Mouse (Mus musculus) heart, embryonic 12.5 days (tissue): ENCODE measurements at regions not wholly inside any gene's neighbourhood (a gene's known extent, or its start where the extent isn't known, plus 50 kb on each side); places are given as distances from the start of the nearest gene placed in this dataset.

Source experiments
- ATAC-seq: fragments of 200-750 bp; cut with Nextera tagmentation; 2 replicates; pipeline ENCODE4 v1.8.0; 2017; ENCODE audit warnings: moderate TSS enrichment, moderate library complexity; ENCODE audit not compliant: insufficient number of reproducible peaks, low FRiP score
- H3K27ac ChIP-seq: fragments of 300-500 bp; sonication (generic); 2 replicates; pipeline ENCODE4 v1.5.1; 2016; ENCODE audit warnings: mild to moderate bottlenecking, moderate library complexity; ENCODE audit not compliant: poor library complexity, severe bottlenecking
- H3K27me3 ChIP-seq: fragments of 300-500 bp; sonication (generic); replicated peaks from 2 replicates; pipeline ENCODE4 v1.6.1; 2016; ENCODE audit warnings: mild to moderate bottlenecking, moderate library complexity
- H3K36me3 ChIP-seq: fragments of 300-500 bp; sonication (generic); 2 replicates; pipeline ENCODE4 v1.6.1; 2016; ENCODE audit warnings: mild to moderate bottlenecking, moderate library complexity
- H3K4me1 ChIP-seq: fragments of 300-500 bp; sonication (generic); replicated peaks from 2 replicates; pipeline ENCODE4 v1.6.1; 2016; ENCODE audit warnings: mild to moderate bottlenecking
- H3K4me2 ChIP-seq: fragments of 300-500 bp; sonication (generic); 2 replicates; pipeline ENCODE4 v1.6.1; 2016; ENCODE audit warnings: mild to moderate bottlenecking, moderate library complexity
- H3K4me3 ChIP-seq: fragments of 300-500 bp; sonication (generic); 2 replicates; pipeline ENCODE4 v1.5.1; 2016; ENCODE audit warnings: mild to moderate bottlenecking
- H3K9ac ChIP-seq: fragments of 300-500 bp; sonication (generic); 2 replicates; pipeline ENCODE4 v1.6.1; 2016; ENCODE audit warnings: mild to moderate bottlenecking, moderate library complexity
- H3K9me3 ChIP-seq: fragments of 300-500 bp; sonication (generic); replicated peaks from 2 replicates; pipeline ENCODE4 v1.6.1; 2016; ENCODE audit warnings: mild to moderate bottlenecking, moderate library complexity
- WGBS: fragments of 180-500 bp; shearing (Covaris S2); methylation state at CpG from one replicate; pipeline ENCODE4 v1.1.7; 2016; 5-methylcytosine and 5-hydroxymethylcytosine counted together

DNA sequence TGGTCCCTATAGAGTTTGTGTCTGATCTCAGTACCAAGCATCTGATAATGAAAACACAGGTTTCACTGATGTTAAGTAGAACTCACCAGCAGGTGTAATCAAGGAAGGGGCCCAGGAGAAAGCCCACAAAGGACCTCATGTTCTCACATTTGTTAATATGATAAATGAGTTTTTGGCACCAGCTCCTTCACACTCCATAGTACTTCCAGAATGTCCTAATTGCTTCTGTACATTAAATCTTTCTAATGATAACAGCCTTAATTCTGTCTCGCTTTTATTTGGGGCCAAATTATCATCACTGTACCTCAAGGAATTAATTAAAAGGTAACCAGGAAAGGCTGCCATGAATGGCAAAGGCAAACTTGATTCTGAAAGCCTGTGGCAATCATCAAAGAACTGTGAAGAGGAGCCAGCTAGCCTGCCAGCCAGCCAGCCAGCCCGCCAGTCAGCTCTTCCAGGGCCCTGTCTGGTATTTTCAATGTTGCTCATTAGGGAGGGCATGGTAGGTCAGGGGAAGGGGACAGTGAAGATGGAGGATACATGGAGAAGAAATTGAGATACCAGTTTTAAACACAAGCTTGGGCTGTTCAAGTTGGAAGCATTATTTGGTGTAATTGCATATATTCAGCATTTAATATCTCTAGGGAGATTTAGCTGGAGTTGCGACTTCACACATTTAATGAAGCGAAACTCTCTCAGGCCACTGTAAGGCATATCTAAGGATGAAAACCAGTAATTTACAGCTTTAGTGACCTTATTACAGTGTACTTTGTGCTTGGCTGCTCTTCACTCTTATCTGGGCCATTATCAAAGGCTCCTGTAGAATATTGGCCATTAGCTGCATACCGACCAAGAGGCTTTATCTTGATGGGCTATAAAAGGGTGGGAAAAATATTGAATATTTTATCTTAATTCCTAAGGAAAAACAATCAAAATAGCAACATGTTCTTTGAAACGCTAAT is 2822.8 kb downstream of the Poteg start:
- Histone ChIP-seq H3K4me3 (no peak overlapping the region), H3K9ac (no peak overlapping the region), H3K9me3 (no peaks in the 10 kb centered on the region), H3K4me2 (no peak overlapping the region), H3K36me3 (no peaks in the 10 kb centered on the region), H3K4me1 (no peaks in the 10 kb centered on the region), H3K27me3 (no peaks in the 10 kb centered on the region), H3K27ac (no peak overlapping the region)
- WGBS, result 82% methylated on average over 6 of the region's 6 CpGs
- ATAC-seq, result no peak

DNA sequence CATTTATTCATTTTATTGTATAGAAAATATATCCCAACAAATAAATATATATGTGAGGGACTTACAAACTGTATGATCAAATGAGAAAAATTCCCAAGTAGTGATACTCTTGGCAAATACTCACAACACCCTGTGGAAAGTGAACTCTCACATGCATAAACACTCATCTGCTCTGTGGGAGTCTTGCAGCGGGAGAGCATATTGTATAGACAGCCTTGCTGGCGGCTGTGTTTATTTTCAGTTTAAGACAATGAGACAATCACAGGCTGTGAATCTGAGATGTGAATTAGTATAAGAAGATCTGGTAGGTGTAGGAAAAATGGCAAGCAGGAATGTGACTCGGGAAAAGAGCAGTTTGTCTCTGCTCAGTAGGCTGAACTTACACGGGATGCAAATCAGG is 2841.7 kb downstream of the Poteg start:
- H3K4me2 ChIP-seq, result no peak overlapping the region
- no peak overlapping the region for H3K27ac ChIP-seq
- no peaks in the 10 kb centered on the region for H3K9me3 ChIP-seq
- H3K36me3 ChIP-seq, result no peaks in the 10 kb centered on the region
- no peaks in the 10 kb centered on the region for H3K4me1 ChIP-seq
- no peak overlapping the region for H3K9ac ChIP-seq
- 72% methylated on average over 4 of the region's 4 CpGs for WGBS
- no peak overlapping the region for H3K4me3 ChIP-seq
- no peak for ATAC-seq
- no peaks in the 10 kb centered on the region for H3K27me3 ChIP-seq

DNA sequence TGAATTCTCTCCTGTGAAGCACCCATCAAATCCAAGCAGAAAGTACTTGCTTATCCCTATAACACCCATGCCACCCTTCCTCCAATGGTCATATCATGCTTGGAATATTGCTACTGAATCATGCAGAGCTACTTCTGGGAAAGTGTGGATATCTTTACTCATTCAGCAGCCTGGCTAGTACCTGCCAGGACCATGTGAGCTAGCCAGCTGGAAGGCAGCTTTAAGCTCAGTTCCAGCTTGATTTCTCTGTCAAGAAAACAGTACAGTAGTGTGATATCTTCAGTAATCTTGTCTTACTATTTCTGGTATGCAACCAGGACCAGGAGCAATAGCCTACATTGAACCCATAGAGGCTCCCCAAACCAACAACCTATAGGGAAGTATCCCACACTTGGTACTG is 2883.7 kb downstream of the Poteg start:
- Histone ChIP-seq H3K4me1 (no peaks in the 10 kb centered on the region), H3K4me3 (no peak overlapping the region), H3K36me3 (no peaks in the 10 kb centered on the region), H3K27me3 (no peaks in the 10 kb centered on the region), H3K9me3 (no peaks in the 10 kb centered on the region), H3K27ac (no peak overlapping the region), H3K4me2 (no peak overlapping the region), H3K9ac (no peak overlapping the region)
- no peak for ATAC-seq

GRCm38 (mm10) chr8:30333352-30333751 is 2885.9 kb downstream of the Poteg start:
- Histone ChIP-seq H3K36me3 (no peaks in the 10 kb centered on the region), H3K27me3 (no peaks in the 10 kb centered on the region), H3K4me2 (no peak overlapping the region), H3K9ac (no peak overlapping the region), H3K9me3 (no peaks in the 10 kb centered on the region), H3K4me3 (no peak overlapping the region), H3K27ac (no peak overlapping the region), H3K4me1 (no peaks in the 10 kb centered on the region)
- ATAC-seq, result no peak
- 73% methylated on average over 3 of the region's 3 CpGs for whole genome bisulfite sequencing

DNA sequence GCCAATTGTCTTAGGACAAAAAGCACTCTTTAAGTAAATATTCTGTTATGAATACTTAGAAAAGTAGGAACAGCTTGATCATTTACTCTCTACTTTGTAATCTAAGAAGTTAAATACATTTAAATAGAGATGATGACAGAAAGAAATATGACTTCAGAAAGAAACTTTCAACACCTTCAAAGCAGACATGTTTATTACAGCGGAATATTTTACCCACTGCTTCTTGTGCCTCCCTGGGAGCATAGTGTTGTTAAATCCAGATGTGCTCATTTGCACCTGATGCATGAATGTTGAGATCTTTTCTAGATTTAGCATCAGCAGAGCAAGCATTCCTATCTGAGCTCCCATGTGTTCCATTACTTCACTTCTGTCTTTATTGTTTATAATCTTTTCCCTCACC is 2912.0 kb downstream of the Poteg start:
- Histone ChIP-seq H3K36me3 (no peaks in the 10 kb centered on the region), H3K9ac (no peak overlapping the region), H3K27ac (no peak overlapping the region), H3K4me3 (no peak overlapping the region), H3K4me2 (no peak overlapping the region), H3K9me3 (no peaks in the 10 kb centered on the region), H3K27me3 (no peaks in the 10 kb centered on the region), H3K4me1 (no peaks in the 10 kb centered on the region)
- WGBS, result 65% methylated on average over 1 of the region's 1 CpGs
- no peak for ATAC-seq

GRCm38 (mm10) chr8:30365721-30366120 is 2918.3 kb downstream of the Poteg start:
- H3K36me3 ChIP-seq, result no peaks in the 10 kb centered on the region

DNA sequence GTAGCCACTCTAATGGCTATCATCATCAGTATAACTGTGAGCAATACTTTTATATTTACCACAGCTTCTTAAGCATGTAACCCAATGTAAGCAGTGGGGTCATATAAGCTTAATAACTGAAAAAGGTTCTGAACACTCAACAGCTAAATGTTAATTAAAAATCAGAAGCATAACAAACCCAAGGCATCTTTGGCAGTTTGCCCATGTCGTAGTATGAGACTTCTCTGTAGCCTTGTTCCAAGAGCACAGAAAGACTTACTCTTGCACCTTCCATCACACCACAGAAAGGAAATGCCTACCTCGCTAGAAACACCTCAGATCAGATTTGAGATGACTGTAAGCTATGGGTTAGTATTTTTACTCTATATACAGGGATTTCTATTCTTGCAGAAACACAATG is 2944.5 kb downstream of the Poteg start:
- H3K4me2 ChIP-seq, result no peak overlapping the region
- no peaks in the 10 kb centered on the region for H3K27me3 ChIP-seq
- no peaks in the 10 kb centered on the region for H3K4me1 ChIP-seq
- ATAC-seq, result no peak
- no peak overlapping the region for H3K27ac ChIP-seq
- no peaks in the 10 kb centered on the region for H3K9me3 ChIP-seq
- no peaks in the 10 kb centered on the region for H3K36me3 ChIP-seq
- H3K9ac ChIP-seq, result no peak overlapping the region
- no peak overlapping the region for H3K4me3 ChIP-seq
- 69% methylated on average over 2 of the region's 2 CpGs for WGBS

More at GRCm38 (mm10) chr8:30365721-30366120, 2918.3 kb downstream of the Poteg start:
- 72% methylated on average over 2 of the region's 2 CpGs for WGBS
- no peaks in the 10 kb centered on the region for H3K4me1 ChIP-seq
- H3K4me3 ChIP-seq, result no peak overlapping the region
- no peaks in the 10 kb centered on the region for H3K9me3 ChIP-seq
- H3K9ac ChIP-seq, result no peak overlapping the region
- ATAC-seq, result no peak
- H3K4me2 ChIP-seq, result no peak overlapping the region
- H3K27ac ChIP-seq, result no peak overlapping the region
- no peaks in the 10 kb centered on the region for H3K27me3 ChIP-seq

- no peak for ATAC-seq
- 0 out of 2 replicates have a peak, but pooled peaks cover 6% of the 10 kb centered on the region for H3K4me1 ChIP-seq
- no peaks in the 10 kb centered on the region for H3K9me3 ChIP-seq
- no peak overlapping the region for H3K4me3 ChIP-seq
- H3K36me3 ChIP-seq, result no peaks in the 10 kb centered on the region
- no peak overlapping the region for H3K9ac ChIP-seq
- no peaks in the 10 kb centered on the region for H3K27me3 ChIP-seq
- no peak overlapping the region for H3K4me2 ChIP-seq
- 66% methylated on average over 2 of the region's 2 CpGs for WGBS
- no peak overlapping the region for H3K27ac ChIP-seq
These were observed 2989.1 kb upstream of the 5930422O12Rik start for GRCm38 (mm10) chr8:30439423-30439822.

DNA sequence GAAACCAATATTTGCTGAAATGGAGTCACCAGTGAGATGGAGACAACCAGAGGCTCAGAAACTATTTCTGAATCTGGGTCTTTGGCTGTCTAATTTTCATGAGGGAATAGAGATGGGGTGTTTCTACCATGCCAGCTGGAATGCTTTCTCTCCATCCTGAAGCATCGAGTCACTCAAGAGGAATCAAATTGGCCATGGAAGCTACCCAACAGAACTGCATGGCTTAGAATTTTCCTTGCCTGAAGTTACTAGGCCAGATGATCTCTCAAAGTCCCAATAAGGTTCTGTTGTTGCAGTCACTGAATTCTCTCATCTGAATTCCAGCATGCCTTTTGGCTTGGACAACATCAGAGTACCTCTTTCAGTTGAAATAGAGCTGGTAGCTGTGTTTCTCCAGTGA is 2986.7 kb upstream of the 5930422O12Rik start:
- Histone ChIP-seq H3K4me2 (no peak overlapping the region), H3K4me3 (no peak overlapping the region), H3K4me1 (0 out of 2 replicates have a peak, but pooled peaks cover 6% of the 10 kb centered on the region), H3K9ac (no peak overlapping the region), H3K36me3 (no peaks in the 10 kb centered on the region), H3K27ac (no peak overlapping the region), H3K27me3 (no peaks in the 10 kb centered on the region), H3K9me3 (no peaks in the 10 kb centered on the region)
- no peak for ATAC-seq
- 81% methylated on average over 1 of the region's 1 CpGs for WGBS

GRCm38 (mm10) chr8:30443874-30444273 is 2984.6 kb upstream of the 5930422O12Rik start:
- ATAC-seq, result no peak
- H3K4me2 ChIP-seq, result no peak overlapping the region
- no peaks in the 10 kb centered on the region for H3K9me3 ChIP-seq
- WGBS, result 59% methylated on average over 2 of the region's 2 CpGs
- H3K27ac ChIP-seq, result no peak overlapping the region
- H3K9ac ChIP-seq, result no peak overlapping the region
- H3K36me3 ChIP-seq, result no peaks in the 10 kb centered on the region
- no peaks in the 10 kb centered on the region for H3K27me3 ChIP-seq
- H3K4me1 ChIP-seq, result 0 out of 2 replicates have a peak, but pooled peaks cover 6% of the 10 kb centered on the region
- no peak overlapping the region for H3K4me3 ChIP-seq

- WGBS, result 49% methylated on average over 4 of the region's 4 CpGs
- no peak for ATAC-seq
- Histone ChIP-seq H3K9ac (no peak overlapping the region), H3K4me2 (no peak overlapping the region), H3K36me3 (no peaks in the 10 kb centered on the region), H3K4me3 (no peak overlapping the region), H3K27ac (no peak overlapping the region), H3K4me1 (0 out of 2 replicates have a peak, but pooled peaks cover 6% of the 10 kb centered on the region), H3K27me3 (no peaks in the 10 kb centered on the region), H3K9me3 (no peaks in the 10 kb centered on the region)
These were observed 2984.2 kb upstream of the 5930422O12Rik start for GRCm38 (mm10) chr8:30444274-30444673.

GRCm38 (mm10) chr8:30458136-30458535 is 2970.4 kb upstream of the 5930422O12Rik start:
- no peak overlapping the region for H3K4me3 ChIP-seq
- H3K4me1 ChIP-seq, result no peaks in the 10 kb centered on the region
- WGBS, result 66% methylated on average over 4 of the region's 4 CpGs
- no peak overlapping the region for H3K9ac ChIP-seq
- no peak overlapping the region for H3K4me2 ChIP-seq
- no peak overlapping the region for H3K27ac ChIP-seq
- H3K9me3 ChIP-seq, result no peaks in the 10 kb centered on the region
- H3K27me3 ChIP-seq, result no peaks in the 10 kb centered on the region
- no peak for ATAC-seq
- H3K36me3 ChIP-seq, result no peaks in the 10 kb centered on the region
